Mouse (Mus musculus) hindbrain, embryonic 15.5 days (tissue): Measurements from ENCODE around the gene Nsl1. TPM values are rescaled to one million over a fixed set of nuclear protein-coding genes. Genes with fewer than 3 reads are reported as not detected.
A peak's percentile ranks its signal among the peaks of the same experiment; 100 is the strongest.

ENCODE experiments used
- ATAC-seq: fragments of 200-750 bp; cut with Nextera tagmentation; 2 replicates; pipeline ENCODE4 v1.8.0; 2017; ENCODE audit warnings: low read depth, moderate number of reproducible peaks, moderate TSS enrichment; ENCODE audit not compliant: low FRiP score
- H3K27ac ChIP-seq: fragments of 300-500 bp; sonication (generic); replicated peaks from 2 replicates; pipeline ENCODE4 v1.5.1; 2015; ENCODE audit warnings: mild to moderate bottlenecking, inconsistent platforms
- H3K27me3 ChIP-seq: fragments of 300-500 bp; sonication (generic); 2 replicates; pipeline ENCODE4 v1.6.1; 2015; ENCODE audit warnings: control low read depth, inconsistent platforms
- H3K36me3 ChIP-seq: fragments of 300-500 bp; sonication (generic); 2 replicates; pipeline ENCODE4 v1.6.1; 2015; ENCODE audit warnings: control low read depth, inconsistent platforms
- H3K4me1 ChIP-seq: fragments of 300-500 bp; sonication (generic); replicated peaks from 2 replicates; pipeline ENCODE4 v1.6.1; 2015; ENCODE audit warnings: control low read depth, inconsistent platforms
- H3K4me2 ChIP-seq: fragments of 300-500 bp; sonication (generic); 2 replicates; pipeline ENCODE4 v1.6.1; 2015; ENCODE audit warnings: moderate library complexity, mild to moderate bottlenecking, inconsistent platforms
- H3K4me3 ChIP-seq: fragments of 300-500 bp; sonication (generic); 2 replicates; pipeline ENCODE4 v1.5.1; 2015; ENCODE audit warnings: mild to moderate bottlenecking, inconsistent platforms
- H3K9ac ChIP-seq: fragments of 300-500 bp; sonication (generic); 2 replicates; pipeline ENCODE4 v1.6.1; 2015; ENCODE audit warnings: inconsistent platforms
- H3K9me3 ChIP-seq: fragments of 300-500 bp; sonication (generic); 2 replicates; pipeline ENCODE4 v1.6.1; 2016; ENCODE audit warnings: control low read depth, inconsistent platforms
- WGBS: fragments of 180-500 bp; shearing (Covaris S2); methylation state at CpG from one replicate; pipeline ENCODE4 v1.1.7; 2015; 5-methylcytosine and 5-hydroxymethylcytosine counted together
- polyA plus RNA-seq: library from polyadenylated mRNA; unstranded; fragments of >200 nt; fragmentation: Nextera tagmentation; extraction: Ambion mirVana; gene quantifications from 2 replicates; pipeline ENCODE4 v1.2.1, GENCODE M21; 2015

Gene Nsl1
- polyA plus RNA-seq, 1 experiment from 2014 or later, result 4.9 TPM

DNA sequence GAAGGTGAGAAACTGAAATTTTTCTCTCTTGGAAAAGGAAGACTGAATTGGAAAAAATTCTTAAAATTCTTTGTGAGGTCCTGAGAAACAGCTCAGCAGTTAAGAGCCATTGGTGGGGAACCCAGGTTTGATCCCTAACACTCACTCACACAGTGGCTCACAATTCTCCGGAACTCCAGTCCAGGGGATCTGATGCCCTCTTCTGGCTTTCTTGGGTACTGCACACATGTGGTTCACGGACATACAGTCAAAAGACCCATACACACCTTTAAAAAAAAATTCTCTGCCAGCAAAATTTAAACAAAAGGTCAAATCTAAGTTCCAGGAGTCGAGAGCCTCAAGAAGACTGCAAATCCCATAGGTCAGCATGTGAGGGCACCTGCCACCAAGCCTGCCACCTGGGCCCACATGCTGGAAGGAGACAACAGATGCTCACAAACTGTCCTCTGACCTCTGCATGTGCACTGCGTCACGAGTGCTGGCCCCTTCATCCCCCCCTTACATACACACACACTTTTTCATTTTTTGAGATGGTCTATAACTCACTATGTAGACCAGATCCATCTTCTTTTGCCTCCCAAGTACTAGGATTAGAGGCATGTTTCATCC lies 22.2 kb downstream of the Nsl1 start:
- Histone ChIP-seq H3K27ac (no peak overlapping the region), H3K27me3 (no peaks in the 10 kb centered on the region), H3K36me3 (no peaks in the 10 kb centered on the region), H3K9ac (no peak overlapping the region), H3K4me1 (no peaks in the 10 kb centered on the region), H3K9me3 (no peaks in the 10 kb centered on the region), H3K4me2 (no peak overlapping the region), H3K4me3 (no peak overlapping the region)
- ATAC-seq, result no peak
- WGBS, result 72% methylated on average over 5 of the region's 5 CpGs

DNA sequence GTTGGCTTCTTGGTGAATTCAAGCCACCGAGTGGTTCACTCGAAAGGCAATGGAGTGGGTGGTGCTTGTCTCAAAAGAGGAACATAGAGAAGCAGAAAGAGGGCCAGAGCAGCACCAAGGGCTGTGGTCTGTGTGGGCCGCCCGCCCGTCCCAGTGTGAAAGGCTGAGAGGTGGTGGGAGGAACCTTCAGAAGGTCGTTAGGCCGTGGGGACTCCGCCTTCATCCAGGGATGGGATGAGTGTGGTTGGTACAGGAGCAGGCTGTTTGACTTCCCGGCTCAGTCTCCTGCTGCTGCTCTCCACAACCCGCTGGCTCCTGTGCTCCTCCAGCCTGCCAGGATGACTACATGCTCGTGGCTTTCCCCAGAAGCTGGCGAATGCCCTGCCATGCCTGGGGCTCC lies 22.8 kb downstream of the Nsl1 start:
- H3K4me3 ChIP-seq, result no peak overlapping the region
- no peaks in the 10 kb centered on the region for H3K9me3 ChIP-seq
- 77% methylated on average over 12 of the region's 12 CpGs for WGBS

DNA sequence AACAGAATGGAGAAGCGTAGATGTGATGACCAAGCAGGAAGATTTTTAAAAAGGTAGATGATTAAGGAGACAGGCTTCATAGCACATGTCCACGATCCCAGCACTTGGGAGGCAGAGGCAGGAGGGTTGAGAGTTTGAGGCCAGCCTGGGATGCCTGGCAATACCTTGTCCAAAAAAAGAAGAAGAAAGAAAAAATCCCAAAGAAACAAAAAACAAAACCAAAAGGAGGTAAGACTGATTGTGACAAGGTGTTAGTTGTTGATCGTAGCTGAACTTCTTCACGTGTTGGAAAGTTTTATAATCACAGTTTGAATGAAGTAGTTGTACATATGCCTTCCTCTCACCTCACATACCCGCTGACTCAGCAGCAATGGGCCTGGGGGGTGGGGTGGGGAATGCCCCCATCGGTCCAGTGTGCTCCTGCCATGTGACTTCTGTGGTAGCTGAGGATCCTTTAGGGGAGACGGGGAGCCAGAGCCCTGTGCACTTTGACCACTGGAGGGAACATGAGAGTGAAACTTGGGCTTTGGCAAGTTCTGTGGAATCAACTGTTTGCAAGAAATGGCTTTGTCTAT lies 23.6 kb downstream of the Nsl1 start:
- H3K27me3 ChIP-seq, result no peaks in the 10 kb centered on the region
- H3K27ac ChIP-seq, result no peak overlapping the region
- no peaks in the 10 kb centered on the region for H3K9me3 ChIP-seq
- H3K4me2 ChIP-seq, result no peak overlapping the region
- ATAC-seq, result no peak
- H3K4me3 ChIP-seq, result no peak overlapping the region
- WGBS, result 90% methylated on average over 7 of the region's 7 CpGs
- H3K4me1 ChIP-seq, result no peaks in the 10 kb centered on the region
- no peak overlapping the region for H3K9ac ChIP-seq
- no peaks in the 10 kb centered on the region for H3K36me3 ChIP-seq

More for the DNA sequence above, 22.8 kb downstream of the Nsl1 start:
- no peak for ATAC-seq
- Histone ChIP-seq H3K27me3 (no peaks in the 10 kb centered on the region), H3K4me1 (no peaks in the 10 kb centered on the region), H3K9ac (no peak overlapping the region), H3K27ac (no peak overlapping the region), H3K36me3 (no peaks in the 10 kb centered on the region), H3K4me2 (no peak overlapping the region)

DNA sequence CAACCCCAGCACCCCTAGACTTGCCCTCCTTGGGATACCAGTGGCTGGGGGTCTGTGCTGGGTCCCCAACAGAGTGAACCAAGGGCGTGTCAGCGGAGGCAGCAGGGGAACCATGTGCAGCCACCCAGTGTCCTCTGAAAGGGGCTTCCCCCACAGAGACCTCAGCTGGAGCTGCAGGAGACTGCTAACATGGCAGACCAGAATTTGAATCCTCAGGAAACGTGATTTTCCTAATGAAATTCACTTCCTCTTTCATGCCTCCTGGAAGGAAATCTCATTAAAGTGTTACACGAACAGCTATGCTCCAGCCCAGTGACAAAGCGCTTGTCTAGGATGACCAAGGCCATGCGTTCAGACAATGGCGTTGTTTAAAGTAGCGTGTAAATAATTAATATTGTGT lies 24.1 kb downstream of the Nsl1 start:
- H3K9me3 ChIP-seq, result no peaks in the 10 kb centered on the region
- H3K4me1 ChIP-seq, result no peaks in the 10 kb centered on the region
- H3K4me2 ChIP-seq, result no peak overlapping the region
- no peak overlapping the region for H3K9ac ChIP-seq
- no peak overlapping the region for H3K4me3 ChIP-seq
- ATAC-seq, result no peak
- WGBS, result 76% methylated on average over 8 of the region's 8 CpGs
- no peaks in the 10 kb centered on the region for H3K27me3 ChIP-seq
- H3K27ac ChIP-seq, result no peak overlapping the region
- H3K36me3 ChIP-seq, result no peaks in the 10 kb centered on the region

DNA sequence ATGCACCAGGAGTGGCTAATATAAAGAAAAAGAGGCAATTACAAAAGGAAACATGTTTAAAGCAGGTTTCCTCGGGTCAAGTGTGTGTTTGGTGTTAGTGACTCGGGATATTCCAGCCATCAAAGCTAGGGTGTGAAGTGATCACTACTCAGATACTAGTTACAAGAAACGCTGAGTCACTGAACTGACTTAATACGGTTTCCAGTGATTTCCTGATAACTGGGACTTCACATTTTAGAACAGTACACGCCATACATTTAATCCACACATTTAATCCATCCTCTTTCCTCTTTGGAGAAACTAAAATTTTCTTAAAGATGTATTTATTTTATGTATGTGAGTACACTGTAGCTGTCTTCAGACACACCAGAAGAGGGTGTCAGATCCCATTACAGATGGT lies 25.1 kb downstream of the Nsl1 start:
- Histone ChIP-seq H3K4me1 (no peaks in the 10 kb centered on the region), H3K4me2 (no peak overlapping the region), H3K36me3 (no peaks in the 10 kb centered on the region), H3K9me3 (no peaks in the 10 kb centered on the region), H3K27me3 (no peaks in the 10 kb centered on the region), H3K4me3 (no peak overlapping the region), H3K9ac (no peak overlapping the region), H3K27ac (no peak overlapping the region)
- 87% methylated on average over 5 of the region's 5 CpGs for WGBS
- ATAC-seq, result no peak

DNA sequence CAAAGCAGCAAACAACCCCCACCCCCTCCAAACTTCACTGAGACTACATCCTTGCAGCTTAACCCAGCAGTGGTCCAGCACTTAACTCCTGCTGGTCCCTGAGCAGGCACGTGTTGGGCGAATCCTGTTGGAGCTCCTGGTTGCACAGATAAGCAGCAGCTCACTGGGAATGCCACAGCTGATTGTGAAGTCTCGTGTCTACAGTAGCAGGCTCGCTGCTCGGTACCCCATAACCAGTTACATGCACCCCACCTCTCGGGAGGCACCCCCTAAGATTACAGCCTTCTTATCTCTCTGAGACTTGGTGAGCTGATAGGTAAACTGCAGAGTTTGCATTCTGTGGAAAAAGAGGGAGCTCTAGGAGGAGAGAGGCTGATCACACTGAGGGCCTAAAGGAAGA lies 26.5 kb downstream of the Nsl1 start:
- Histone ChIP-seq H3K4me3 (no peak overlapping the region), H3K9me3 (no peaks in the 10 kb centered on the region), H3K36me3 (no peaks in the 10 kb centered on the region), H3K4me2 (no peak overlapping the region), H3K27ac (no peak overlapping the region), H3K9ac (no peak overlapping the region), H3K27me3 (no peaks in the 10 kb centered on the region), H3K4me1 (no peaks in the 10 kb centered on the region)
- 79% methylated on average over 6 of the region's 6 CpGs for WGBS
- no peak for ATAC-seq

DNA sequence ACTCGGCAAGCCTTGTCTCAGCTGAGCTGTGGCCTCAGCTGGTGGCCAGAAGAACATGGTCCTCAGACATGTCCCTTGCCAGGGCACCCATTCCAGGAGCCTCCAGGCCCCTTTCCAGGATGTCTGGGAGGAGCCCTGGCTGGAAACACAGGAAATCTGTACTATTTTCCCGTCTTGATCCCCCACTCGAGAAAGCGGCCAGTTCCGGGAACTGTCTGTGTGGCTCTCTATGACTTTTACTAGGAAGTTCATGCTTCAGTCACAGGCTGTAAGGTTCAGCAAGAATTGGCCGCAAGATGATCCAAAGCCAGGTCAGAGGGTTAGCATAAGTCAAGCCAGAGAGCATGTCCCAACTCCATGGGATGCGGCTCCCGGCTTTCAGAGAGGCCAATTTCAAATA lies 29.2 kb downstream of the Nsl1 start:
- H3K9ac ChIP-seq, result no peak overlapping the region
- H3K4me1 ChIP-seq, result peaks cover under 1% of the 10 kb centered on the region
- H3K9me3 ChIP-seq, result no peaks in the 10 kb centered on the region
- H3K4me2 ChIP-seq, result no peak overlapping the region
- ATAC-seq, result no peak
- 83% methylated on average over 8 of the region's 8 CpGs for WGBS
- peaks cover 5% of the 10 kb centered on the region; the same call in 1 of the 2 replicates for H3K27me3 ChIP-seq
- H3K4me3 ChIP-seq, result no peak overlapping the region
- H3K27ac ChIP-seq, result no peak overlapping the region
- no peaks in the 10 kb centered on the region for H3K36me3 ChIP-seq

DNA sequence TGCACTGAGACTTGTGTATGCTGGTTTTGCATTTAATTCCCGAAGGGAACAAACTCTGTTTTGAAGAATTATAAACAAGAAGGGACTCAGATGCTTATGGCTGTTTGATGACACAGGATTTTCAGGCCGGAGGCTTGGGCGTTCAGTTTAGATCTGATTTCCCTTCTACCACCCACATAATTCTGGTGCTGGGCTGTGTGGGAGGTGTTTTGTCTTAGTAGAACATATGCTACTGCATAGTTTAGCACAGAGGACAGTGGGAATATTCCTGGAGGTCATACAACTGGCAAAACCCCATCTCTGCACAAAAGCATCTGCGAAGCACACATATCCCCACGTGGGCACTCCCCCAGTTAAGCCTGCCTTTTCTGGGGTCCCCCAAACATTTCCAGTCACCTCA lies 30.8 kb downstream of the Nsl1 start:
- Histone ChIP-seq H3K27ac (no peak overlapping the region), H3K4me3 (no peak overlapping the region), H3K9me3 (no peaks in the 10 kb centered on the region), H3K4me1 (peaks cover 14% of the 10 kb centered on the region), H3K27me3 (peaks cover 9% of the 10 kb centered on the region), H3K9ac (no peak overlapping the region), H3K36me3 (no peaks in the 10 kb centered on the region), H3K4me2 (no peak overlapping the region)
- no peak for ATAC-seq
- 80% methylated on average over 5 of the region's 5 CpGs for WGBS

DNA sequence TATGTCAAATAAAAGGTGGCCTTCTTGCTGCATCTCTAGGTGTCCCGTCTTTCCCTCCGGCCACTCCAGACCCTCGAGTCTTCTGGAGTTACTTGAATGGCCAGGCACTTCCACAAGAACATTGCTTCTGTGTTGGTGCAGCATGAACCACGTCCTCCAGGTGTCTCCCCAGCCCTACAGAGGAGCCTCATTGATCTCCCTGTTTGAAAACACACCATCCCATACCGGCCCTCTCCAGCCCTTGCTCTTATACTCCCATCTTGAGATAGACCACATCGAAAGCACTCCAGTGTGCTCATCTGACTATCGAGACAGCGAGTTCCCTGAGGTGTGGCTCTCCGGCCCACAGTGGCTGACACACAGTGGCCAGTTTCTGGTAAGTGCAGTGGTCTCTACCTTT lies 32.2 kb downstream of the Nsl1 start:
- Histone ChIP-seq H3K27me3 (peaks cover 22% of the 10 kb centered on the region), H3K9me3 (no peaks in the 10 kb centered on the region), H3K4me3 (no peak overlapping the region), H3K27ac (no peak overlapping the region), H3K4me2 (no peak overlapping the region), H3K9ac (no peak overlapping the region), H3K4me1 (peaks cover 17% of the 10 kb centered on the region), H3K36me3 (no peaks in the 10 kb centered on the region)
- ATAC-seq, result no peak
- 76% methylated on average over 9 of the region's 9 CpGs for WGBS

DNA sequence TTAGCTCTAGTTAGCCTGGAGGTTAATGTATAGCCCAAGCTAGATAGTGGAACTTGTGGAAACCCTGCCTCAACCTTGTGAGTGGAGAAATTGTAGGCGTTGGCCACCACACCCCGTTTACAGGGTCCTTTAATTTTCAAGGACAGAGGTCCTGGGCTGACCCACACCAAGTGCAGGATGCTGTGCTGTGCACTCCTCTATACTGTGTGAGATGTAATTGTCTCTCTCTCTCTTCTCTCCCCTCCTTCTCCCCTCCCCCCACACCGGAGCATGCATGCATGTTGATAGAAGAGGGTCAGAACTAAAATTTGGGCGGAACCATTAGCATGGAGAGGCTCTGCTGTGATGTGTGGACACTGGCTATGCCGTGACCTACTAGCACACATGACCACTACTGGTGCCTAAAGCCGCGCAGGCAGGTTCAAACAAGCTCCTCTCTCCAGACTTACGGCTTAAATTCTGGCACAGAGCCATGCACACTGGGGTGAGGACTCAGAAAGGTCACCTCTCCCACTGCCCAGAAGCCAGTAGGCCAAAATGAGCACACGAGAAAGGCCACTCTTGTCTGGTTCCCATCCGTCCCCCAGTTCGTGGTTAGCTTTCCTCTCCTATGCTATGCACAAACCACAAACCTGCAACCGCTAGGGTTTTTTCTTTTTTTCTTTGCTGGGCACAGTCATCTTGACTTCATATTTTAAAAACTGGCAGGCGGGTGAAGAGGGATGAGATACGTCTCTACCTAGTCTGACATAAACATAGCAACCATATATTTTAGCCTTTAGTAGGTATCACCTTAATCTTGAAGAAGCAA lies 34.3 kb downstream of the Nsl1 start:
- 0 out of 2 replicates have a peak overlapping the region, but pooled peaks have one; percentile 39 for H3K9ac ChIP-seq
- no peaks in the 10 kb centered on the region for H3K36me3 ChIP-seq
- H3K4me1 ChIP-seq, result peaks cover 17% of the 10 kb centered on the region
- H3K27ac ChIP-seq, result no peak overlapping the region
- peak overlapping the region; percentile 66 for H3K4me3 ChIP-seq
- 55% methylated on average over 14 of the region's 14 CpGs for WGBS
- H3K4me2 ChIP-seq, result peak overlapping the region; percentile 100
- H3K9me3 ChIP-seq, result no peaks in the 10 kb centered on the region
- ATAC-seq, result no peak; the same call in 1 of the 2 replicates
- H3K27me3 ChIP-seq, result peaks cover 22% of the 10 kb centered on the region

DNA sequence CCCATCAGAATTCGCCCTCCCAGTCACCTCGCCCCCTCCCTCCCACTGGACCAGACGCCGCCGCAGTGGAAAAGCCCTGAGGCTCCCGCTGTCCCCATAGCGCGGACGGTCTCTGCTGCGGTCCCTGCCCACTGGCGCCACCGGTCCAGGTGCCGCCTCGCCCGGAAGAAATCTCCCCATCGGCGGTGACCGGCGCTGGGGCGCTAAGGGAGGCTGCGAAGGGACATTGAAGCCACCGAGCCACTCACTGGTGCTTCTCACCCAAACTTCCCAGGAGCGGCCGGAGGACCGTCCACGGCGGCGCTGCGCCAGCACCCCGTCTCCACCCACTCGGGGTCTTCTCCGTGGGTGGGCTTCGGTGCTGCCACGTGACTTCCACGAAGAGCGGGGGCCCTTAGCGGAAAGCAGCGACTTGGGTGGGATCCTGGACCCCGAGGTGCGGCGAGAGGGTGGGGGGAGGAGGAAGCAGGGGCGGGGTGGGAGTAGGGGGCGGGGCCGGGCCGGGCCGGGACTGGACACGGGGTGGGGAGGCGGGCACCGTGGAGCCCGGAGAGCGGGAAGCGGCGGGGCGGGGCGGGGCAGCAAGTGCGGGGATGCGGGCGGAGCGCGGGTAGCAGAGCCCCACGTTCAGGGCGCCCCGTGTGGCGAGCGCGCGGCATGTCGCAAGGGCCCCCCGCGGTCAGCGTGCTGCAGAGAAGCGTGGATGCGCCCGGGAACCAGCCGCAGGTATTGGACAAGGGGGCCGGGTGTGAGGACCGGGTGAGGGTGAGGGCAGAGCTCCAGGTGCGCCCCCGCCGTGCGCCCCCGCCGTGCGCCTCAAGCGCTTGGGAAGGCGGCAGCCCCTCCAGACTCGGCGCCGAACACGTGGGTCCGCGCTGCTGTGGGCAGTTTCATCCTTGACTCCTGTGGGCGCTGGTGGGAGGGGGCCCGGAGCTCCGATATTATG lies 35.3 kb downstream of the Nsl1 start, which contains the start of gene Batf3:
TSS of gene Batf3 (plus strand) at position 46 of the 946 bp plus-strand sequence.
- WGBS, result under 1% methylated on average over 89 of the region's 95 CpGs
- ATAC-seq, result peak; percentile 73
- Histone ChIP-seq H3K9me3 (no peaks in the 10 kb centered on the region), H3K27ac (no peak within 1 kb of the TSS), H3K36me3 (no peaks in the 10 kb centered on the region), H3K9ac (peak within 1 kb of the TSS; percentile 39), H3K4me3 (peak within 1 kb of the TSS; percentile 66), H3K4me1 (peaks cover 17% of the 10 kb centered on the region), H3K27me3 (peaks cover 22% of the 10 kb centered on the region), H3K4me2 (peak within 1 kb of the TSS; percentile 100)
